Mouse (Mus musculus): ENCODE results near the gene Plcb3.

Gene Plcb3

GRCm38 (mm10) chr19:6969665-6970381, 6.4 kb downstream of the Plcb3 start:
- no peak for DNase-seq

GRCm38 (mm10) chr19:6969291-6969664, 7.0 kb downstream of the Plcb3 start:
- DNase-seq: no peak

DNA sequence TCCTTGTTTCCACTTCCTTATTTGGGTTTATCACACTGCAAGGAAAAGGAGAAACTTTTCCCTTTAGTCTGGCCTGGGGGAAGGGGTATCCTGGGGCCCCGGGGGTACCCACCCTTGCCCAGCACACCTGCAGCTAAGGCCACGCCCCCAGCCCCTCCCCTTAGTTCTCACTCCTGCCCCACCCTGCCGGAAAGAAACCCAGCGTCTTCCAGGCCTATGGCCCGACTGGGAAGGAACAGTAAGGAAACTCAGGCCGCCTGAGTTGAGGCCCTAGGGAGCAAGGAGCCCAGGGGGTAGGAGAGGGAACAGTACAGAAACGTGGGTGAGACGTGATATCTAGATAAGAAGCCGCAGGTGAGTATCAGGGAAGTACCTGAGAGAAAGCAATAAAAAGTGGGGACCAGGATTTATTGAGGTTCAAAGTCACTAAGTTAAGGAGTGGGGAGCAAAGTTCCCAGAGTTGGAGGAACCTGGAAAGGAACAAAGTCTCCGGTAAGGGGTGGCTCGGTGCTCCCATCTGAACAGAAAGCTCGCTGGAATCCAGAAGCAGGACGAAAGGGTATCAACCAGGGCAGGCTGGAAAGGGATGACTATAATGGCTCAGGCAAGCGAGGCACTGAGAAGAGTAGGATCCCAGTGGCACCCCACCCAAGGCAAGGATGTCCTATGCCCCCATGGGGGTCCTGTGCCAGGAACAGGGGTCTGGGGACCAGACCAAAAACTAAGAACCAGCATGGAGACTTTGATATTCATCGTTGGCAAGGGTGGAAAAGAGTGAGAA, 7.6 kb downstream of the Plcb3 start:
- DNase-seq: no peak

DNA sequence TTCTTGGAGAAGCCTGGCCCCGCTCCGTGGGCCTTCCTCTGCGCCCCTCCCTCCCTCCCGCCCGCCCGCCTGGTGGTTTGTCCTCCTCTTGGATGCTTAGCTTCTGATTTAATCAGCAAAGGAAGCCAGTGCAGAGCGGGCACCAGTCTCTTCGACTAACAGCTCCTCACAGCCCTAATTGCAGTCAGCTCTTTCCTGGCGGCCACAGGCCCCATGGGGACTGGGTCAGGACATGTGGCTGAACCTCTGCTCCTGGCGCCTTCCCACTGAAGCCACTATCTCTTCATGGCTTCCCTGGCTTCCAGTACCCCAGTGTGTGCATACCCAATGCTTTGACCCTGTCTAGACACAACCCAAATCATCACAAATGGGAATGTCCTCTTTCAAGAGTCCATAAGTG, 19.8 kb downstream of the Plcb3 start:
- DNase-seq: no peak

GRCm38 (mm10) chr19:6955424-6955823, 20.8 kb downstream of the Plcb3 start:
- DNase-seq: peak; percentile 42

DNA sequence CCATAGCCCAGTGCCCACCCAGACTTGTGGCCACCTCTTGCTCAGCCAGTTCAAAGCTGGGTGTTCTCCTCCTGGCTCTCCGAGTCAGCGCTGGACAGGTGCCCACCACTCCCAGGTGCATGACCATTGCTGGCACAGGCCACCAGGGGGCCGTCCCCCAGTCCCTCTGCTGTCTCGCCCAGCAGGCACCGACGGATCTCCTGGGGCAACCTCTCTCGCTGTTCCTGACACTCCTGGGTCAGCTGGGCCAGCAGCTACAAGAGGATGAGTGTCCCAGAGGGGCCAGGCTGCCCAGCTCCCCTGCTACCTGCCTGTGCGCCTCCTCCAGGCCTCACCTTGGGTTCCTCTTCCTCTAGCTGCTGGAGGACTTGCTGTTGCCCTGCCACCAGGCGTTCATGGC, 22.2 kb downstream of the Plcb3 start:
- DNase-seq: peak; percentile 72

GRCm38 (mm10) chr19:6952712-6953037, 23.6 kb downstream of the Plcb3 start:
- DNase-seq: peak; percentile 65

DNA sequence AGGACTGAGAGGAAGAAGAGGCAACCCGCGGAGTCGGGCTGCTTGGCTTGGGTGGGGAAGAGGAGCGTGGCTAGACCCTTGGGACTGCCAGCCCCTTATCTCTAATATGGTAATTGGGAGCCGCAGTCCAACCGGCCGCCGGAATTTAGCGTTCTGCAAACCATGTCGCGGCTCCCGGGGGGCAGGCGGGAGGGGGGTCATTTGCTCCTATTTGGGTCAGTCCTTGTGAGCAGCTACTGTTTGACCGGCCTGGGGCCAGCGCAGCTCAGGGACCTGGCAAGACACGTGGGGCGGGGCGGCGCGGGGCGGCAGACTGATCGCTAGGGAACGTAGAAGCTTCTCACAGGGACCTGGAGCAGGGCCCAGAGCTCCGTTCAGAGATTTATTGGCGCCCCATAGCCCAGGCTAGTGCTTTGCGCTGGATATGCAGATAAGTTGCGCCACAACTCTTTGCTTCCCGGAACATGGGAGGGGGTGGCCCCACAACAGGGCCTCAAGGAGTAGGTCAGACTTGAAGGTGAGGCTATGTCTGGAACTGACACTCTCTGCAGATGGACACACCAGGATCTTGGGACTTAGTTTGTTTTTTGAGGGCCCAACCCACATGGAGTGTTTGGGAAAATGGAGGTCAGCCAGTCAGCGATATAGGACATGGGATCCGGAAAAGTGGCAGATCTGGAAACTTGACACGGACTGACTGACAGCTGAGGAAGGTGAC, 24.1 kb downstream of the Plcb3 start:
- DNase-seq: peak; percentile 89

DNA sequence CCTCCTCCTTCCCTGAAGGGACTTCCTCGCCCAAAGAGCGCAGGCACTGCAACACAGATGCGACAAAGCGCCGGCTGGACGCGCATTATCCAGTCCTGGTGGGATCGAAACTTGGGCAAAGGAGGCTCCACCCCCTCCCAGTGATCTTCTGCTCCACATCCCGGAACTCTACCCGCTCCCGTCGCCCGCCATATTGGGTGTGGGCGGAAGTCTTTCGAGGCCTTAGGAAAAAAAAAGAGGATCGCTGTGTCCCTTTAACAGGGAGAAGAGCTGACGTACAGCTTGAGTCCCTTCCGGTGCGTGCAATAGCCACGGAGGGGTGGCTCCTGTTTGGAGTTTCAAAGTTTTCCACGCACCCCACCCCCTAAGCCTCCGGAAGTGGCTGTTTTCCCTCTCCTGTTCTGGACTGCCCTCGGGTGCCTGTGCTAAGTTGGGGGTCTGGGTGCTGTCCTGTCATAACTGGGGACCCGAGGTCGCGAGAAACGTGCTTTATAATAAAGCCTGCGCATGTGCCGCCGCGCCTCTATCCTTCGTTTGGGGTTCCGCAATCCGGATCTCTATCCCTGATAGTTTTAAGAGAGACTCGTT, 24.8 kb downstream of the Plcb3 start:
- peak; percentile 94 for DNase-seq

DNA sequence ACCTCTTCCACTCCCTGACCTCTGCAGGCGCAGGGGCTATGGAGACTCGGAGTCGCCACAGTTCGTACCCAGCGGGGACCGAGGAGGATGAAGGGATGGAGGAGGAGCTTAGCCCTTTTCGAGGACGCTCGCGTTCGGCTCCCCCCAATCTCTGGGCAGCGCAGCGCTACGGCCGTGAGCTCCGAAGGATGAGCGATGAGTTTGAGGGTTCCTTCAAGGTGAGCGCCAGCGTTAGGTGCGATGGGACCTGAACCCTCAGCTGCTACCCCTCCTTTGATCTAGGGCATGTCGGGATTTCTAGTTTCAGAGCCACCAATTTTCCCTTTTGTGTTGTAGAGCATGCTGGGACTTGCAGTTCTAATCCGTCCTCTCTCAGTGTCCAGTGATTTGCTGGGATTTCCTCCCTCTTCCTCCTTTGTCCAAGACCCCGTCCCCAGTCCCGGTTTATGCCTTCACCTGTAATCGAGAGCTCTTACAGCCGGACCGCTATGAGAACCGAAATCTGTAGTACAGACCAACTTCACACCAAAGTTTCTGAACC, 25.6 kb downstream of the Plcb3 start:
- peak; percentile 72 for DNase-seq

DNA sequence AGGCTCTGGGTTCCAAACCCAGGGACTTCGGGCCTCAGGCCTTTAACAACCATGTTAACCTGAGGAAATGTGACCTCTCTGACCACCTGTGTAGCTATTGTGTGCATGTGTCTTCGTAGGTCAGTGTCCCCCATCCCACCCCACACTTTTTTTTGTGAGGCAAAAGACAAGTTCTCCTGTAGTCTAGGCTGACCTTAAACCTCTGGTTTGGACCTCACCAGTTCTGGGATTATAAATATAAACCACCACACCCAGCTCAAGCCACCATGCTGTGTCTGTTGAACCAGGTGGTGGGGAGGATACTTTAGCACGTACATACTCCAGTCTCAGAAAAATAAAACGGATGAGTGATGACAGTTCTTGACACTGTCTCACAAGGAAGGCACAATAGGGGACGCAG, 26.3 kb downstream of the Plcb3 start:
- DNase-seq: peak; percentile 35

DNA sequence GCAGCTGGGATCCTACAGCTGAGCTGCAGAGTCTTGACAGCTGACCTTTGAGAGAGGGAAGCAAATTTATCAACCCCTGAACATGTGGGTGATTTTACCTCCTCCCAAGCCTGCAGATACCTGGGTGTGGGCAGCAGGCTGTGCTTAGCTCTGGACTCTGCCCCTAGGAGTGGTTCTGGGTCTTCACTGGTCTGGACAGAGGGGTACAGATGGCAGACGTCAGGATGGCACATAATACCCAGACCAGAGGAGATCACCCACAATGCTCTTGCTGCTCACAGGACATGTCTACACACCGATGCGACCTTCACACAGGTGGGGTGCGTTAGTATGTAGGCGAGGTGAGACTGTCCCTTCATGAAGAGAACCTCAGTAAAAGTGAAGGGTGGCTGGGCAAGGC, 26.7 kb downstream of the Plcb3 start:
- DNase-seq: peak; percentile 46

- peak; percentile 88 for DNase-seq
Observed at GRCm38 (mm10) chr19:6948186-6948585, 28.1 kb downstream of the Plcb3 start.

DNA sequence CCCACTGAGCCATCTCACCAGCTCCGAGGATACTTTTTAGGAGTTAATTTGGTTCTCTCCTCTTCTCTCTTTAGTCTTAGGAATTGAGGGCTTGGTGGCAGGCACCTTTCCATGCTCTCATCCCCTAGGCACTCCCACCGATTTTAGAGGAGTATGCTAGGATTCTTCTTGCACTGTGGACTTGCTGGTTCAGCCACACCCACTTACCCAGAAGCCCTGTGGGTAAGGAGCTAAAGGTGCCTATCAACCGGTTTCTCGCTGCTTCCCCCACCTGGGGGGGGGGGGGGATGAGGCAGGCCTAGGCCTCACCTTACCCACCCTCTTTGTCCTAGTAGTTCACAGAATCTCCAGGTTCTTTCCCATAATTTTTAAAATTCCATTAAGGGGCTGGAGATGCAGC, 28.5 kb downstream of the Plcb3 start:
- DNase-seq: no peak

- peak; percentile 68 for DNase-seq
Observed at GRCm38 (mm10) chr19:6943709-6944108, 32.6 kb downstream of the Plcb3 start.

GRCm38 (mm10) chr19:6942764-6943163, 33.5 kb downstream of the Plcb3 start:
- DNase-seq: peak; percentile 63

DNA sequence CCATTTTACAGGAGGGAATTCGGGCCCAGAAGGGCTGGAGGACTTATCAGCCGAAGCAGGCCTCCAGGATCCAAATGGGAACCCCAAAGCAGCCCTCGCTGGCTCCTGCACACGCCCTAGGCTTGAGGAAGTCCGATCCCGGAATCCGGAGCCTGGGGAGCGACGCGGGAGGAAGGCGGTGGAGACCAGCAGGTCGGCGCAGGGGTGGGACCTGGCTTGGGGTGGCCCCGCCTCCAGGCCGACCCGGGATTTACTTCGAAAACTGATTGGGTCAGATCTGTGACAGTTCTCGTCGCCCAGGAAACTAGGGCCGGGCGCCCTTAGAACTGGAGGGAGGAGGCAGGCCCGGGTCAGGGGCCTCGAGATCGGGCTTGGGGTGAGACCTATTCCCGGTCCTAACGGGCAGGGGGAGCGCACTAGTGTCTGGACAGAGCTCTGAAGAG, 34.0 kb downstream of the Plcb3 start, which contains the start of gene Gpr137:
TSS of gene Gpr137 (minus strand) at position 232 of the 443 bp plus-strand sequence.
- DNase-seq: peak; percentile 94

DNA sequence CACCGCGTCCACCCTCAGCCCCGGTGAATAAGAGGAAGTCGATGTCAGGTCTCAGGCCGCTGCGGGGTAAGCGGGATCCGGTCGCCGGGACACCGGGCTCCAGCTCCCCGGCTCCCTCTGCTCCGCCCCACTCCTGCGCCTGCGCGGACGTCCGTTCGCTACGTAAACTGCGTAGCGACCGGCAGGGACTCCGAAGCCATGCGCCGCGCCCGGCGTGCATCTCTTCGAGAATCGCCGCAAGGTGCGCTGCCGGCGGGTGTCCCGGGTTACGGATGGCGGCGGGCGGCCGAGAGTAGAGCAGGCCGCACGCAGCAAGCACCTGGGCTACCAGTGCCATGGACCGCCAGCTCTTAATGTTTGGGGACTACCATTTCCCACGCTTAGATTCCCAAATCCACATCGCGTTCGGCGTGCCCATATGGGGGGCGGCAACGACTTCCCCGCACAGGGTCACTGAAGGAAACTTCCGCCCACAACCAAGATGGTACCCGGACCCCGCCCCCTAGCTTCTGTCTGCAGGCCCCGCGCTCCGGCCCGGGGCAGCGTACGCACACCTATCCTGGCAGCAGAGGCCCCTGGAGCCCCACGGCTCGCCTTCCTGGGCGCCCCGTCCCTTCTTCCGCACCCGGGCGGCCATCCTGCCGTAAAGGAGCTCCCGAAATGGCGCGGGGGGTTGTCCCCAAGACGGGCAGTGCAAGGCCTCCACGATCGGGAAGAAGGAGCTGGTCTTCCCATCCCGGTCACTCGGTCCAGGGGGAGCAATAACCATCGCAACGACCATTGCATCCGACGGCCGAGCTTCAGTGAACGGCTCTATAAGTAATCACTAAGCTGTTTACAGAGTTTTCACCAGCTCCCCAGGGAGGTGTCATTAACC, 34.7 kb downstream of the Plcb3 start, which contains the start of gene Bad:
TSS of gene Bad (plus strand) at position 490 of the 877 bp plus-strand sequence.
- peak; percentile 90 for DNase-seq

DNA sequence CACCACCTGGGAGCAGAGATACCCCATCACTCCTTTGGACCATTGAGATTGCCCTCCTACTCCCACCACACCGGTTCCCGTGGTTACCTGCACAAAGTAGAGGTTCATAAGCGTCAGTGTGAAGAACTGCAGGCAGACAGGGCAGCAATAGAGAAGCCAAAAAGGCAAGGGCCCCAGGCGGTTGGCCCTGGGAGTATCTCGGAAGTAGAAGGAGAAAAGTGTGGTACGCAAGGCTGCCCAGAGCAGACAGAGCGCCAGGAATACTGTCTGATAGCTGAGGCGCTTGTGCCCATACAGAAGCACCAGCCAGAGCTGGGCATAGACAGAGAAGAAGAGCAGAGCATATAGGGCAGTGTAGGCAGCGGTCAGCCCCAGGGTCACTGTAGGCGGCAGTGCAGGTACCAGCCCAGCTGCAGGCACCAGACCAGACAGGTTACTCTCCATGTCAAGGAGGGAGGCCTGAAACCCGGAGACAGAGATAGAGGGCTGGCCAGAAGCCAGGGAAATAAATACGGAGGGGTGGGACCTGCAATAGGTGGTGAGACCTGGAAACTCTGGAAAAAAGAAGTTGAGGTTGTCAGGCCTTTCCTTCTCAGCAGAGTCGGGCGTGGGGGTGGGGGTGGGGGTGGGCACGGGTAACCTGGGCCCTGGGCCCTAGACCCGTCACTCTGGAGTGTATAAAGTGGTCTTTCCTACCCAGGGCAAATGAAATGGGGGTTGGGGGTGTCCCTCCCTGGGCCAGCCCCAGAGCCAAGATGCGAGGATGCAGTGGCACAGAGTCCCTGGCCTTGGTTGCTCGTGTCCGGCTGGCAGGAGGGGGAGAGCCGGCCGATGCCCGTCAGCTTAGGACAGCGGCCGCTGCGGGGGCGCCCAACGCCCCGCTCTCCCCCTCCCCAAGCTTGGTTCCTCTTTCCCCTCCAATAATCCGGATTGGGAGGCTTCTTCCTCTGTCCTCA, 35.6 kb downstream of the Plcb3 start:
- DNase-seq: peak; percentile 73

Measured in cerebellum, adult 11-12 months (tissue).